Mouse (Mus musculus): ENCODE data around the gene Nipsnap1. TPM values are rescaled to one million over a fixed set of nuclear protein-coding genes. Genes with fewer than 3 reads are reported as not detected.

The Nipsnap1 gene
- polyA plus RNA-seq (2015; fragmentation: Nextera tagmentation; extraction: Ambion mirVana) = 131 and 134 TPM in 2 replicates

DNA sequence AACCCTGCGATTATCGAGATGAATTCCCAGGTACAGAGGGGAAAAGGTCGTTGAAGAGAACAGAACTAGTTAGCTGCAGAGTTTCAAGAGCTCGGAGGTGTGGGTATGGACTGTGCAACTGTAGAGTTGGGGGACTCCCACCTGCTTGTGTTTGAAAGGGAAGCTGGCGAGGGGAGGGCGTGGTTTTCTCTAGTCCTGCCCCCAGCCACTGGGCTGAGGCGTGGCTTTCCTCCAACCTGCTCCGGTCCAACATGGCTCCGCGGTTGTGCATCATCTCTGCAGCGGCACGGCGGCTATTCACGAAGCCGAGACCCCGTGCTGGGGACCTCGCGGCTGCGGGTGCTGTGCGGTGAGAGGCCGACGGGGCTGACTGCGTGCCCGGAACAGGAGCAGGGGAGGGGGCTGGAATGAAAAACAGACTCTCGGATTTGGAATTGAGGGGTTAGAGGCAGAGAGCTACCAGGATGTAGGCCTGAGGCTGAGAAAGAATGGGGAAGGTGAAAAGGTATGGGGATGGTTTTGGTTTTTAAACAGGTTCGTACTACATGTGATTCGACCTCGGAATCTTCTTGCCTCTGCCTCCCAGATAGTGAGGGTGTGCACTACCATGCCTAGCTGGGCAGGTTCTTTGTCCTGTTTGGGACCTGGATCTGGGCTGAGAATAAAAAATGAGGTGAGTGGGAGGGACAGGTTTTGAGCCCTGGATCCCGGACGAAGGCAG, at the start of gene Nipsnap1:
Gene Nipsnap1, plus strand, starts transcription at position 197 of the 721 bp plus-strand sequence.
- H3K36me3 ChIP-seq (ENCODE audit: control insufficient read depth, insufficient read depth, low read length) = no peaks in the 10 kb centered on the region
- peaks cover 10% of the 10 kb centered on the region for H3K4me1 ChIP-seq (ENCODE audit: control insufficient read depth, insufficient read depth, low read depth, low read length)
- ATAC-seq = peak; percentile 97
- peak within 1 kb of the TSS; percentile 86 for H3K4me3 ChIP-seq (ENCODE audit: low read length)
- peak within 1 kb of the TSS; percentile 84 for H3K27ac ChIP-seq (ENCODE audit: low read depth, low read length)
- H3K4me2 ChIP-seq (ENCODE audit: low read length) = peak within 1 kb of the TSS; percentile 80
- no peaks in the 10 kb centered on the region for H3K9me3 ChIP-seq (ENCODE audit: control insufficient read depth, low read length)
- WGBS = under 1% methylated on average over 30 of the region's 30 CpGs
- no peaks in the 10 kb centered on the region for H3K27me3 ChIP-seq (replicated peaks; ENCODE audit: control insufficient read depth, insufficient read depth, low read length)
- peak within 1 kb of the TSS; percentile 96 for H3K9ac ChIP-seq (ENCODE audit: low read depth, low read length)

DNA sequence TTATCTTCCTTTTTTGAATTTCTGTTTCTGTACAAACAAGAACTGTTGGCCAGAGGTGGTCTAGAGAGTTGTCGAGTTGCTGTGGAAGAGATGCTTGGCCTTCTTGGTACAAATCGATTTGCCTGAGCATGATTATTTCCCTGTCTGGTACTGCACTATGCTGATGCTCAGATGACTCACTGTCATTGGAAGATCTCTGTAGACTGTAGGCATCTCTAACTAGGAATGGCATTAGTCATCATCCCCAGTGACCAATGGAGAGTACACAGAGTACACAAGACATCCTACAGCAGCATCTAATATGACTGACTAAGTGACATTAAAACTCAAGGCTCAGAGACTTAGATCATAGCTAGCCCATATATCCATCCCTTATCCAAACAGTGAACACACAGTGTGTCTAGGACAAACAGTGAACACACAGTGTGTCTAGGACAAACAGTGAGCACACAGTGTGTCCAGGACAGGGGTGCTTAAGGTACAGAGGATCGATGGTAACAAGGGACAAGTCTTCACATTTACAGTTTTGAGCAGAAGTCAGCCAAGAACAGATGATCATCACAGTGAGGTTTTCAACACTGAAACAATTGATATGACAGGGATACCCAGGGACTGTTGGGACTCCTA, 47.5 kb upstream of the Nipsnap1 start:
- ATAC-seq = no peak
- Histone ChIP-seq H3K4me3 (ENCODE audit: low read length) (no peak overlapping the region), H3K9me3 (ENCODE audit: control insufficient read depth, low read length) (no peaks in the 10 kb centered on the region), H3K27ac (ENCODE audit: low read depth, low read length) (no peak overlapping the region), H3K9ac (ENCODE audit: low read depth, low read length) (no peak overlapping the region), H3K27me3 (replicated peaks; ENCODE audit: control insufficient read depth, insufficient read depth, low read length) (no peaks in the 10 kb centered on the region), H3K36me3 (ENCODE audit: control insufficient read depth, insufficient read depth, low read length) (no peaks in the 10 kb centered on the region), H3K4me2 (ENCODE audit: low read length) (no peak overlapping the region), H3K4me1 (ENCODE audit: control insufficient read depth, insufficient read depth, low read depth, low read length) (no peaks in the 10 kb centered on the region; the same call in 1 of the 2 replicates)
- WGBS = 89% methylated on average over 3 of the region's 3 CpGs

DNA sequence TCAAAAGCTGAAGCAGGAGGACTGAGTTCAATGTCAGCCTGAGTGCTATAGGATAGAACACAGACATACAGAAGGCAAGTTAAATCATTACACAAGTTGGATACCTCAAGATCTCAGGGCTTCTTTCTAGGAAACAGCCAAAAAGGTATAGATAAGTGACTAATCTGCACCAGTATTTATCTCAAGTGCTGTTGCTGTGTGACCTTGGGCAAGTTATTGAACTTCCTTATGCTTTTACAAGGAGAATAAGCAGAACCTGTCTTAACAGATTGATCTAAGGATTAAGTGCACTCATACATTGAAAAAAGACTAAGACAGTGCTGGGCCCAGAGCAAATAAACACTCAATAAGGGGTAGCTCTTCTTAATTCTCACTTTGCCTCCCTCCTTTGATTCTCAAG, 46.4 kb upstream of the Nipsnap1 start:
- no peaks in the 10 kb centered on the region for H3K9me3 ChIP-seq (ENCODE audit: control insufficient read depth, low read length)
- no peak overlapping the region for H3K9ac ChIP-seq (ENCODE audit: low read depth, low read length)
- no peaks in the 10 kb centered on the region for H3K4me1 ChIP-seq (ENCODE audit: control insufficient read depth, insufficient read depth, low read depth, low read length)
- no peak overlapping the region for H3K27ac ChIP-seq (ENCODE audit: low read depth, low read length)
- no peak overlapping the region for H3K4me3 ChIP-seq (ENCODE audit: low read length)
- H3K4me2 ChIP-seq (ENCODE audit: low read length) = no peak overlapping the region
- ATAC-seq = no peak
- H3K27me3 ChIP-seq (replicated peaks; ENCODE audit: control insufficient read depth, insufficient read depth, low read length) = no peaks in the 10 kb centered on the region
- no peaks in the 10 kb centered on the region for H3K36me3 ChIP-seq (ENCODE audit: control insufficient read depth, insufficient read depth, low read length)

DNA sequence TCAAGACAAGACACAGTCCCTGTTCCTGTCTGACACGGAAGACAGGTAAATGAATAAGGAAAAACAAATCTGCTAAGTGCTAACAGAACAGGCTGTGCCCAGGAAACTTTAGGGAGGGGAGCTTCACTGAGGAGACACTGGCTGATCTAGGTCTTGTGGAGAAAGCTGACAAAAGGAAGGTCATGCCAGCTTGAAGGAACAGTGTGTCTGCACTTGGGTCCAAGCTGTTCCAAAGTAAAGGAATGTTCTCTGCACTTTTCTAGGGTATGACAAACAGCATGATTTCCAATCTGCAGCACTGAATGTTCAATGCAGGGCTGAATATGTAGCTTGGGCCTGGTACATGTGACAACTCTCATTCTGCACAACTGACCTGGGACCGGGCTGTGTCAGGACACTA, 45.8 kb upstream of the Nipsnap1 start:
- no peak overlapping the region for H3K9ac ChIP-seq (ENCODE audit: low read depth, low read length)
- H3K27ac ChIP-seq (ENCODE audit: low read depth, low read length) = no peak overlapping the region
- H3K4me1 ChIP-seq (ENCODE audit: control insufficient read depth, insufficient read depth, low read depth, low read length) = no peaks in the 10 kb centered on the region
- ATAC-seq = no peak
- H3K4me2 ChIP-seq (ENCODE audit: low read length) = no peak overlapping the region
- H3K4me3 ChIP-seq (ENCODE audit: low read length) = no peak overlapping the region
- H3K27me3 ChIP-seq (replicated peaks; ENCODE audit: control insufficient read depth, insufficient read depth, low read length) = no peaks in the 10 kb centered on the region
- WGBS = 77% methylated on average over 2 of the region's 2 CpGs
- H3K9me3 ChIP-seq (ENCODE audit: control insufficient read depth, low read length) = no peaks in the 10 kb centered on the region
- H3K36me3 ChIP-seq (ENCODE audit: control insufficient read depth, insufficient read depth, low read length) = no peaks in the 10 kb centered on the region

DNA sequence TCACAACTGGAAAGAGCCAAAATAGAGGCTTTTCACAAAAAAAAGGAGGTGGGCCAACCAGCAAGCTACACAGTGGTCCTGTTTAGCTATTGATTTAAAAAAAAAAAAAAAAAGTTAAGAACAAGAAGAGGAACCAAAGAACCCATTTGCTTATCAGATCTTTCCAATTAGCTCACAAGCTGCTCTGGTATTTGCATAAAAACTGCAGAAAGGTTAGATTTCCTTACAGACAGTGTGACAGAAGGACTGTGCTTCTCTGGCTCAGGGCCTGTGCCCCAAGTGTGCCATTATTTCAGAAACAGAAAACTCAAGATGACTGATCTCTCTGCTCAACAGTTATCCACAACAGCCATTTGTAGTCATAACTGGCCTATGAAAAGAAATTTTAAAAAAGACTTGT, 42.7 kb upstream of the Nipsnap1 start:
- H3K9me3 ChIP-seq (ENCODE audit: control insufficient read depth, low read length) = no peaks in the 10 kb centered on the region
- no peak for ATAC-seq
- no peak overlapping the region for H3K4me3 ChIP-seq (ENCODE audit: low read length)
- H3K27ac ChIP-seq (ENCODE audit: low read depth, low read length) = no peak overlapping the region
- H3K27me3 ChIP-seq (replicated peaks; ENCODE audit: control insufficient read depth, insufficient read depth, low read length) = no peaks in the 10 kb centered on the region
- no peak overlapping the region for H3K9ac ChIP-seq (ENCODE audit: low read depth, low read length)
- no peak overlapping the region for H3K4me2 ChIP-seq (ENCODE audit: low read length)
- no peaks in the 10 kb centered on the region for H3K36me3 ChIP-seq (ENCODE audit: control insufficient read depth, insufficient read depth, low read length)
- H3K4me1 ChIP-seq (ENCODE audit: control insufficient read depth, insufficient read depth, low read depth, low read length) = no peaks in the 10 kb centered on the region

DNA sequence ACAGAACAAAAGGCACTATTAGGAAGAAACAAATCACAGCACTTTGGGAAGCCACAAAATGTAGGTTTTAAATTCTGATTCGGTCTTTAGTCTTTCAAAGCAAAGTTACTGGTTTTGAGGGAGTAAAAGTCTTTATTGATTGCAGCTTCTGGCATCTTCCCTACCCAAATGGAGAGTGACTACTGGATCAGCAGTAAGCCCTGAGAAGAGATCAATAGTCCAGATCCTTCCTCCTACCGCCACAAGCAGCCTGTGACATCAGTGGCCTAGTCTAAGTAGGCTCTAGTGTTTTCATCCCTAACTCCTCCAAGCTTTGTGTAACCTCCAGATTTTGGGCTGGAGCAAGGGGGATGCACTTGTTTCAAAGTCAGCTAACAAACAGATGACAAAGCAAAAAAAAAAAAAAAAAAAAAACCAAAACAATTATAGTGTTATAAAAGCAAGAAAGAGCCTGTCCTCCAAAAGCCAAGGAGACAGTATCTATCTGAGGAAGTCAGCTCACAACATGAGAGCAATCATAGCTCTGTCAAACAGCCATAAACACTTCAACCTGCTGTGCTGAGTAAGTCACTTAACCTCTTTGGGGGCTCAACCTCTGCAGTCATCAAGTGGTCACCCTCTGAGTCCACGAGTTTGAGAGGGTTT, 40.3 kb upstream of the Nipsnap1 start:
- H3K9ac ChIP-seq (ENCODE audit: low read depth, low read length) = no peak overlapping the region; the same call in 1 of the 2 replicates
- 68% methylated on average over 3 of the region's 3 CpGs for WGBS
- no peak for ATAC-seq
- H3K36me3 ChIP-seq (ENCODE audit: control insufficient read depth, insufficient read depth, low read length) = no peaks in the 10 kb centered on the region
- H3K4me2 ChIP-seq (ENCODE audit: low read length) = no peak overlapping the region
- H3K27me3 ChIP-seq (replicated peaks; ENCODE audit: control insufficient read depth, insufficient read depth, low read length) = no peaks in the 10 kb centered on the region
- H3K4me3 ChIP-seq (ENCODE audit: low read length) = no peak overlapping the region
- no peaks in the 10 kb centered on the region for H3K4me1 ChIP-seq (ENCODE audit: control insufficient read depth, insufficient read depth, low read depth, low read length)
- H3K27ac ChIP-seq (ENCODE audit: low read depth, low read length) = no peak overlapping the region
- H3K9me3 ChIP-seq (ENCODE audit: control insufficient read depth, low read length) = no peaks in the 10 kb centered on the region

DNA sequence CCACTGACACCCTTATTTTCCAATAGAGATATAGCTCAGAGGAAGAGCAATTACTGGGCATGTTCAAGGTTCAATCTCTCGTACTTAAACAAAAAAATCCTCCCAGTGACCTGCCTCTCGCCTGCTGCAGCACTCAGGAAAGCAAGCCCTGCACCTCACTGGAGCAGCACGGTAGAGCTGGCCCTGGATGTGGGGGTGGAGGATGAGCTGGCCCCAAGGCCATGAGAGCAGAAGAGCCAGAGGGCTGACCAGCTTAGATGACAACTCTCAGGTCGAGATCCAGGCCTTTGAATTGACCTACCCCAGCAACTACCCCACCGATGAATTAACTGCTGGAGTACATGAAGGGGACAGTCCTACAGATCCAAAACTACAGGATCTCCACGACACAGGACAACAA, 38.3 kb upstream of the Nipsnap1 start:
- Histone ChIP-seq H3K4me2 (ENCODE audit: low read length) (no peak overlapping the region), H3K27me3 (replicated peaks; ENCODE audit: control insufficient read depth, insufficient read depth, low read length) (no peaks in the 10 kb centered on the region), H3K4me1 (ENCODE audit: control insufficient read depth, insufficient read depth, low read depth, low read length) (no peaks in the 10 kb centered on the region), H3K9me3 (ENCODE audit: control insufficient read depth, low read length) (no peaks in the 10 kb centered on the region), H3K4me3 (ENCODE audit: low read length) (no peak overlapping the region), H3K27ac (ENCODE audit: low read depth, low read length) (no peak overlapping the region), H3K36me3 (ENCODE audit: control insufficient read depth, insufficient read depth, low read length) (no peaks in the 10 kb centered on the region), H3K9ac (ENCODE audit: low read depth, low read length) (no peak overlapping the region)
- 89% methylated on average over 6 of the region's 6 CpGs for WGBS
- ATAC-seq = no peak

DNA sequence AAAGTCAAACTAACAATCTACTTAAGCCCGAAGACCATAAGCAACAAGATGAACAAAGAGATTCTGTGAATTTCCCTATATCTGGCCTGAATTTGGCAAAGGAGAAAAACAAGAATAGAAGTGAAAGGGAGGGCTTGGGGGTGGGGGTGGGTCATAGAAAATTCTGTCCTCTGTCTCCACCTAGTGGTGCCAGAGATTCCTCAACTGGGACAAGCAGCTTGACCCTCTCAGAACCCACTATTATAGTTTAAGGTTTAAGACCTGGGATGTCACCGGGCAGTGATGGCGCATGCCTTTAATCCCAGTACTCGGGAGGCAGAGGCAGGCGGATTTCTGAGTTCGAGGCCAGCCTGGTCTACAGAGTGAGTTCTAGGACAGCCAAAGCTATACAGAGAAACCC, 37.0 kb upstream of the Nipsnap1 start:
- no peak for ATAC-seq
- no peak overlapping the region for H3K4me2 ChIP-seq (ENCODE audit: low read length)
- no peaks in the 10 kb centered on the region for H3K9me3 ChIP-seq (ENCODE audit: control insufficient read depth, low read length)
- no peak overlapping the region for H3K4me3 ChIP-seq (ENCODE audit: low read length)
- H3K27me3 ChIP-seq (replicated peaks; ENCODE audit: control insufficient read depth, insufficient read depth, low read length) = no peaks in the 10 kb centered on the region
- no peaks in the 10 kb centered on the region for H3K4me1 ChIP-seq (ENCODE audit: control insufficient read depth, insufficient read depth, low read depth, low read length)
- WGBS = 76% methylated on average over 6 of the region's 6 CpGs
- H3K36me3 ChIP-seq (ENCODE audit: control insufficient read depth, insufficient read depth, low read length) = no peaks in the 10 kb centered on the region
- no peak overlapping the region for H3K27ac ChIP-seq (ENCODE audit: low read depth, low read length)
- H3K9ac ChIP-seq (ENCODE audit: low read depth, low read length) = no peak overlapping the region

DNA sequence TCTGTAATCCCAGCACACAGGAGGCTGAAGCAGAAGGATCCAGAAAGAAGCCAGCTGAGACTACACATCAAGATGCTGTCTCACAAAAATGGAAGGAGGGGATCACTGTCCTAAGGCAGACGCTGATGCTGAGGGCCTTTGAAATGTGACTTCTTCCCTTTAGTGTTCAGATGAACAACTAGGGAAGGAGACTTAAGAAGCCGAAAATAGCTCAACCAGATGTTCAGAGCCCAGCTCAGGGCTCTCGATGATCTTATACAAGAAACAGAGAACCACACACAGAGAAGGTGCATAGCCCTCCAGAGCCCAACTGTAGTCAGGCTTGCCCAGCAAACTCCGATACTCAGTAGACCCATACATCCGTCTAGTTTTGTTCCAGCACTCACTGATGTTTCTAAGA, 36.4 kb upstream of the Nipsnap1 start:
- H3K27me3 ChIP-seq (replicated peaks; ENCODE audit: control insufficient read depth, insufficient read depth, low read length) = no peaks in the 10 kb centered on the region
- ATAC-seq = no peak
- no peak overlapping the region for H3K27ac ChIP-seq (ENCODE audit: low read depth, low read length)
- no peak overlapping the region for H3K4me3 ChIP-seq (ENCODE audit: low read length)
- H3K9ac ChIP-seq (ENCODE audit: low read depth, low read length) = no peak overlapping the region
- 72% methylated on average over 5 of the region's 5 CpGs for WGBS
- no peaks in the 10 kb centered on the region for H3K36me3 ChIP-seq (ENCODE audit: control insufficient read depth, insufficient read depth, low read length)
- no peaks in the 10 kb centered on the region for H3K9me3 ChIP-seq (ENCODE audit: control insufficient read depth, low read length)
- no peak overlapping the region for H3K4me2 ChIP-seq (ENCODE audit: low read length)
- H3K4me1 ChIP-seq (ENCODE audit: control insufficient read depth, insufficient read depth, low read depth, low read length) = no peaks in the 10 kb centered on the region

Measured in hindbrain, embryonic 16.5 days (tissue).